Mouse (Mus musculus) C2C12 (cell line): ENCODE measurements around the gene Sla2. TPM values are rescaled to one million over a fixed set of nuclear protein-coding genes. Genes with fewer than 3 reads are reported as not detected.
"Not testable (repeated sequence)": the region's sequence is repeated elsewhere in the genome, so short reads cannot be mapped to it uniquely, and the experiment has no call there.

Experiments
- H3K27me3 ChIP-seq: one replicate; pipeline ENCODE4 v1.6.1; 2011; ENCODE audit not compliant: control insufficient read depth, insufficient read depth, insufficient read length
- H3K36me3 ChIP-seq: one replicate; pipeline ENCODE4 v1.6.1; 2011; ENCODE audit not compliant: control insufficient read depth, insufficient read depth
- H3K4me3 ChIP-seq: one replicate; pipeline ENCODE4 v1.5.1; 2011; ENCODE audit warnings: mild to moderate bottlenecking, control low read depth; ENCODE audit not compliant: poor library complexity, insufficient read depth, severe bottlenecking
- H3K79me2 ChIP-seq: one replicate; pipeline ENCODE4 v1.6.1; 2011; ENCODE audit not compliant: control insufficient read depth, insufficient read depth
- H3K79me3 ChIP-seq: one replicate; pipeline ENCODE4 v1.6.1; 2011; ENCODE audit warnings: low read depth, control low read depth
- H3ac ChIP-seq: one replicate; pipeline ENCODE3; 2011; ENCODE audit warnings: low read depth; ENCODE audit not compliant: control insufficient read depth, insufficient read length
- CEBPB ChIP-seq: IDR thresholded peaks from one replicate; pipeline ENCODE4 v1.6.1; 2011; ENCODE audit warnings: low read depth, mild to moderate bottlenecking, control low read depth, moderate library complexity
- CTCF ChIP-seq: IDR thresholded peaks from one replicate; pipeline ENCODE4 v1.5.1; 2011; ENCODE audit not compliant: control insufficient read depth, insufficient read depth, insufficient read length
- FOSL1 ChIP-seq: IDR thresholded peaks from one replicate; pipeline ENCODE4 v1.8.0; 2011; ENCODE audit warnings: mild to moderate bottlenecking, low read length; ENCODE audit not compliant: poor library complexity, insufficient read depth, severe bottlenecking
- MAX ChIP-seq: IDR thresholded peaks from one replicate; pipeline ENCODE4 v1.6.1; 2011; ENCODE audit warnings: mild to moderate bottlenecking, control low read depth
- MYOD1 ChIP-seq: IDR thresholded peaks from one replicate; pipeline ENCODE4 v1.6.1; 2011; ENCODE audit warnings: low read depth; ENCODE audit not compliant: control insufficient read depth, insufficient read length
- MYOG ChIP-seq: IDR thresholded peaks from one replicate; pipeline ENCODE4 v1.6.1; 2011; ENCODE audit not compliant: control insufficient read depth, insufficient read length; ENCODE audit errors: extremely low read depth
- USF1 ChIP-seq: IDR thresholded peaks from one replicate; pipeline ENCODE4 v1.6.1; 2011; ENCODE audit warnings: low read depth, mild to moderate bottlenecking, control low read depth, moderate library complexity
- polyA plus RNA-seq: library from polyadenylated mRNA; unstranded; fragments of >200 nt; fragmentation: generic; extraction: Trizol; gene quantifications from one replicate; pipeline ENCODE4 v1.2.1, GENCODE M21; 2012; ENCODE audit warnings: missing spikeins

Sla2 gene
- polyA plus RNA-seq, 1 experiment, result 0.13 TPM

- H3K79me2 ChIP-seq, result no peaks in the 10 kb centered on the region
- H3K79me3 ChIP-seq, result no peaks in the 10 kb centered on the region
- no peaks in the 10 kb centered on the region for H3K27me3 ChIP-seq
- TF ChIP-seq MYOG, result no peak
- TF ChIP-seq FOSL1, result no peak
- no peak for TF ChIP-seq MYOD1
- no peak for TF ChIP-seq CTCF
- no peak for TF ChIP-seq CEBPB
- no peak for TF ChIP-seq USF1
- TF ChIP-seq MAX, result no peak
- no peaks in the 10 kb centered on the region for H3K36me3 ChIP-seq
- no peak overlapping the region for H3K4me3 ChIP-seq
- H3ac ChIP-seq, result no peak overlapping the region
Measured at GRCm38 (mm10) chr2:156892240-156892639, 5.2 kb upstream of the Sla2 start.

- no peaks in the 10 kb centered on the region for H3K79me3 ChIP-seq
- H3K4me3 ChIP-seq, result no peak overlapping the region
- no peak overlapping the region for H3ac ChIP-seq
- no peaks in the 10 kb centered on the region for H3K27me3 ChIP-seq
- no peaks in the 10 kb centered on the region for H3K36me3 ChIP-seq
- no peak for TF ChIP-seq CEBPB
- no peak for TF ChIP-seq USF1
- TF ChIP-seq FOSL1, result no peak
- no peak for TF ChIP-seq MYOG
- no peak for TF ChIP-seq MAX
- no peak for TF ChIP-seq CTCF
- no peak for TF ChIP-seq MYOD1
- H3K79me2 ChIP-seq, result no peaks in the 10 kb centered on the region
Measured at GRCm38 (mm10) chr2:156888490-156888889, 1.5 kb upstream of the Sla2 start.

DNA sequence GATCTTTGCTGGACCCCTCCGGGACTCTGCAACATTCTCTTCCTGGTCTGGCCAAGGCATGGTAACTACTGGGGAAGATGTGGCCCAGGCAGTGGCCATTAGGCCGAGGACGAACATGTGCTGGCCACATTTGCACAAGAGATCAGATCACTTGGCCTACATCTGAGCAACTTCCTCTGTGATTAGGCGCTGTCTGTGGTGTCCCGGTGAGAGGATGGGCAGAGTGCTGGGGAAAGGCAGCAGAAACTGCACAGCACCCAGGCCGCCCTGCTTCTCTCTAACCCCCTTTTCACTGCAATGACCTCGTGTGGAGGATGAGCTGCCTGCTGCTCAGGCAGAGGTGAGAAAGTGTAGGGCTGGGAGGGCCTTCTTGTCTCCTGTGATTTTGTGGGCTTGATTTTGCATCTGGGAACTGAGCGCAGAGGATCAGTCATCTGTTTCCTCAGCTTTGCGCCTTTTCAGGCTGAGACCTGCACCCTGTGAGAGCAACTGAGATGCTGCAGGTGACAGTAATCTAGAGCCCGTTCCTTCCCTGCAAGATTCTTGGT lies 834 bp downstream of the Sla2 start:
- Histone ChIP-seq H3K79me3 (no peaks in the 10 kb centered on the region), H3ac (no peak overlapping the region), H3K4me3 (no peak overlapping the region), H3K27me3 (no peaks in the 10 kb centered on the region), H3K79me2 (no peaks in the 10 kb centered on the region), H3K36me3 (no peaks in the 10 kb centered on the region)
- no peak for TF ChIP-seq MAX
- TF ChIP-seq USF1, result no peak
- no peak for TF ChIP-seq FOSL1
- no peak for TF ChIP-seq MYOD1
- TF ChIP-seq MYOG, result no peak
- no peak for TF ChIP-seq CTCF
- no peak for TF ChIP-seq CEBPB

DNA sequence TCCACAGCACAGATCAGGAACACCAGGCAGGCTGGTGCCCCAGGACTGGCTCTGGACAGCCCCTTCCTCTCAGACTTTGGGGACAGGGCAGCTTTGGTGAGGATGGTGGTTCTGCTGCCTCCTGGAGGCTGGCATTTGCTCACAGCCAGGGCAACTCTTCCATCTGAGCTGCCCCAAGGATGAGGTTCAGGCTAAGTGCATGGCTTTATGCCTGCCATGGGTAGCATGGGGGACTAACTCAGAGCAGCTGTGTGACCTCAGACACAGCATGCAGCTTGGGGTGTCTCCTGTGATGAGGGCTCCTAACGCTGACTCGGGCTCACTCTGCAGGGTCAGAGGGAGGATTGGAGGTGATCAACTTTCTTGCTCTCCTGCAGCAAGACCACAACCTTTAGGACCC lies 1.3 kb downstream of the Sla2 start:
- H3K79me3 ChIP-seq, H3K27me3 ChIP-seq, H3K4me3 ChIP-seq, H3K79me2 ChIP-seq, H3K36me3 ChIP-seq, H3ac ChIP-seq: not testable (repeated sequence)

- Histone ChIP-seq H3K4me3 (no peak overlapping the region), H3K79me3 (no peaks in the 10 kb centered on the region), H3K36me3 (no peaks in the 10 kb centered on the region), H3K79me2 (no peaks in the 10 kb centered on the region), H3ac (no peak overlapping the region), H3K27me3 (no peaks in the 10 kb centered on the region)
- no peak for TF ChIP-seq CEBPB
- no peak for TF ChIP-seq CTCF
- TF ChIP-seq MYOG, result no peak
- TF ChIP-seq FOSL1, result no peak
Measured at GRCm38 (mm10) chr2:156884396-156885211, 2.4 kb downstream of the Sla2 start.

GRCm38 (mm10) chr2:156882431-156883001 lies 4.5 kb downstream of the Sla2 start:
- no peaks in the 10 kb centered on the region for H3K79me2 ChIP-seq
- H3K27me3 ChIP-seq, result no peaks in the 10 kb centered on the region
- TF ChIP-seq MYOD1 (no peak), CTCF (no peak), FOSL1 (no peak), USF1 (no peak), MAX (no peak), CEBPB (no peak), MYOG (no peak)
- H3K79me3 ChIP-seq, result no peaks in the 10 kb centered on the region
- no peak overlapping the region for H3K4me3 ChIP-seq
- H3ac ChIP-seq, result no peak overlapping the region
- H3K36me3 ChIP-seq, result no peaks in the 10 kb centered on the region
